Mouse (Mus musculus): ENCODE measurements around the gene Spice1. TPM values are rescaled to one million over a fixed set of nuclear protein-coding genes. Genes with fewer than 3 reads are reported as not detected.

The Spice1 gene
- polyA plus RNA-seq, 1 experiment from 2014 or later, result 23.9 TPM

- Histone ChIP-seq H3K4me3 (no peak overlapping the region), H3K9ac (no peak overlapping the region), H3K36me3 (no peaks in the 10 kb centered on the region), H3K27ac (ENCODE audit: poor library complexity, severe bottlenecking) (no peak overlapping the region), H3K9me3 (replicated peaks) (peaks cover 5% of the 10 kb centered on the region), H3K27me3 (replicated peaks) (peaks cover 46% of the 10 kb centered on the region), H3K4me1 (replicated peaks) (peaks cover 12% of the 10 kb centered on the region), H3K4me2 (no peak overlapping the region)
- WGBS, result 32% methylated on average over 9 of the region's 9 CpGs
- no peak for ATAC-seq (ENCODE audit: insufficient number of reproducible peaks, low FRiP score)
Observed at GRCm38 (mm10) chr16:44331154-44331553, 15.8 kb upstream of the Spice1 start.

- Histone ChIP-seq H3K4me1 (replicated peaks) (peaks cover 12% of the 10 kb centered on the region), H3K9ac (peak overlapping the region; percentile 73), H3K4me2 (peak overlapping the region; percentile 99), H3K4me3 (peak overlapping the region; percentile 69), H3K27ac (ENCODE audit: poor library complexity, severe bottlenecking) (no peak overlapping the region), H3K36me3 (no peaks in the 10 kb centered on the region), H3K9me3 (replicated peaks) (peaks cover 5% of the 10 kb centered on the region), H3K27me3 (replicated peaks) (peaks cover 46% of the 10 kb centered on the region)
- WGBS, result 16% methylated on average over 6 of the region's 6 CpGs
- no peak for ATAC-seq (ENCODE audit: insufficient number of reproducible peaks, low FRiP score)
Observed at GRCm38 (mm10) chr16:44331671-44331994, 15.3 kb upstream of the Spice1 start.

GRCm38 (mm10) chr16:44331995-44332860, 14.7 kb upstream of the Spice1 start:
- Histone ChIP-seq H3K9ac (peak overlapping the region; percentile 73), H3K36me3 (no peaks in the 10 kb centered on the region), H3K9me3 (replicated peaks) (peaks cover 5% of the 10 kb centered on the region), H3K4me1 (replicated peaks) (peaks cover 12% of the 10 kb centered on the region), H3K4me3 (peak overlapping the region; percentile 69), H3K27me3 (replicated peaks) (peaks cover 46% of the 10 kb centered on the region), H3K4me2 (peak overlapping the region; percentile 99), H3K27ac (ENCODE audit: poor library complexity, severe bottlenecking) (no peak overlapping the region)
- ATAC-seq (ENCODE audit: insufficient number of reproducible peaks, low FRiP score), result peak; percentile 55; the same call in 1 of the 2 replicates
- under 1% methylated on average over 59 of the region's 60 CpGs for WGBS

- H3K4me3 ChIP-seq, result peak within 1 kb of the TSS; percentile 69
- no peak within 1 kb of the TSS for H3K27ac ChIP-seq (ENCODE audit: poor library complexity, severe bottlenecking)
- H3K4me1 ChIP-seq (replicated peaks), result peaks cover 12% of the 10 kb centered on the region
- peaks cover 5% of the 10 kb centered on the region for H3K9me3 ChIP-seq (replicated peaks)
- H3K9ac ChIP-seq, result peak within 1 kb of the TSS; percentile 73
- peak within 1 kb of the TSS; percentile 99 for H3K4me2 ChIP-seq
- H3K36me3 ChIP-seq, result no peaks in the 10 kb centered on the region
- 7% methylated on average over 15 of the region's 15 CpGs for WGBS
- ATAC-seq (ENCODE audit: insufficient number of reproducible peaks, low FRiP score), result no peak
- peaks cover 46% of the 10 kb centered on the region for H3K27me3 ChIP-seq (replicated peaks)
Observed at GRCm38 (mm10) chr16:44332861-44333284, 14.0 kb upstream of the Spice1 start, which contains the start of gene Sidt1. Gene Sidt1 (minus strand): TSS chr16:44333196.

GRCm38 (mm10) chr16:44337541-44337940, 9.4 kb upstream of the Spice1 start:
- Histone ChIP-seq H3K9me3 (replicated peaks) (peaks cover 4% of the 10 kb centered on the region), H3K9ac (no peak overlapping the region), H3K4me2 (no peak overlapping the region), H3K27ac (ENCODE audit: poor library complexity, severe bottlenecking) (no peak overlapping the region), H3K4me3 (no peak overlapping the region), H3K27me3 (replicated peaks) (peaks cover 19% of the 10 kb centered on the region), H3K36me3 (no peaks in the 10 kb centered on the region), H3K4me1 (replicated peaks) (peaks cover 6% of the 10 kb centered on the region; the same call in 1 of the 2 replicates)
- no peak for ATAC-seq (ENCODE audit: insufficient number of reproducible peaks, low FRiP score)

GRCm38 (mm10) chr16:44349801-44350397, 3.0 kb downstream of the Spice1 start:
- ATAC-seq (ENCODE audit: insufficient number of reproducible peaks, low FRiP score), result no peak
- Histone ChIP-seq H3K9me3 (replicated peaks) (no peaks in the 10 kb centered on the region), H3K9ac (no peak overlapping the region), H3K4me1 (replicated peaks) (peaks cover 9% of the 10 kb centered on the region), H3K4me2 (no peak overlapping the region), H3K27ac (ENCODE audit: poor library complexity, severe bottlenecking) (no peak overlapping the region), H3K36me3 (no peaks in the 10 kb centered on the region), H3K4me3 (no peak overlapping the region), H3K27me3 (replicated peaks) (no peaks in the 10 kb centered on the region)
- WGBS, result 78% methylated on average over 4 of the region's 4 CpGs

- WGBS, result 46% methylated on average over 7 of the region's 7 CpGs
- no peaks in the 10 kb centered on the region for H3K9me3 ChIP-seq (replicated peaks)
- no peak for ATAC-seq (ENCODE audit: insufficient number of reproducible peaks, low FRiP score)
- no peak overlapping the region for H3K4me2 ChIP-seq
- H3K36me3 ChIP-seq, result peaks cover 9% of the 10 kb centered on the region
- H3K27ac ChIP-seq (ENCODE audit: poor library complexity, severe bottlenecking), result no peak overlapping the region
- H3K4me1 ChIP-seq (replicated peaks), result no peaks in the 10 kb centered on the region
- no peak overlapping the region for H3K9ac ChIP-seq
- no peak overlapping the region for H3K4me3 ChIP-seq
- H3K27me3 ChIP-seq (replicated peaks), result no peaks in the 10 kb centered on the region
Observed at GRCm38 (mm10) chr16:44356291-44356690, 9.4 kb downstream of the Spice1 start.

GRCm38 (mm10) chr16:44357571-44358268, 10.8 kb downstream of the Spice1 start:
- peak; percentile 95 for ATAC-seq (ENCODE audit: insufficient number of reproducible peaks, low FRiP score)
- no peaks in the 10 kb centered on the region for H3K4me1 ChIP-seq (replicated peaks)
- no peaks in the 10 kb centered on the region for H3K9me3 ChIP-seq (replicated peaks)
- no peak overlapping the region for H3K4me3 ChIP-seq
- no peaks in the 10 kb centered on the region for H3K27me3 ChIP-seq (replicated peaks)
- no peak overlapping the region for H3K27ac ChIP-seq (ENCODE audit: poor library complexity, severe bottlenecking)
- H3K36me3 ChIP-seq, result peaks cover 17% of the 10 kb centered on the region
- H3K9ac ChIP-seq, result no peak overlapping the region
- WGBS, result 71% methylated on average over 4 of the region's 4 CpGs
- no peak overlapping the region for H3K4me2 ChIP-seq

GRCm38 (mm10) chr16:44361921-44362890, 15.3 kb downstream of the Spice1 start:
- Histone ChIP-seq H3K9ac (no peak overlapping the region), H3K4me1 (replicated peaks) (no peaks in the 10 kb centered on the region), H3K4me3 (no peak overlapping the region), H3K36me3 (peaks cover 27% of the 10 kb centered on the region), H3K4me2 (no peak overlapping the region), H3K9me3 (replicated peaks) (no peaks in the 10 kb centered on the region), H3K27ac (ENCODE audit: poor library complexity, severe bottlenecking) (no peak overlapping the region), H3K27me3 (replicated peaks) (no peaks in the 10 kb centered on the region)
- WGBS, result 85% methylated on average over 10 of the region's 10 CpGs
- ATAC-seq (ENCODE audit: insufficient number of reproducible peaks, low FRiP score), result no peak

GRCm38 (mm10) chr16:44365522-44365921, 18.6 kb downstream of the Spice1 start:
- H3K27me3 ChIP-seq (replicated peaks), result no peaks in the 10 kb centered on the region
- H3K4me2 ChIP-seq, result no peak overlapping the region
- 82% methylated on average over 7 of the region's 7 CpGs for whole genome bisulfite sequencing
- no peak overlapping the region for H3K27ac ChIP-seq (ENCODE audit: poor library complexity, severe bottlenecking)
- no peak overlapping the region for H3K4me3 ChIP-seq
- no peaks in the 10 kb centered on the region for H3K4me1 ChIP-seq (replicated peaks)
- H3K9ac ChIP-seq, result no peak overlapping the region
- H3K36me3 ChIP-seq, result peaks cover 33% of the 10 kb centered on the region
- ATAC-seq (ENCODE audit: insufficient number of reproducible peaks, low FRiP score), result no peak
- H3K9me3 ChIP-seq (replicated peaks), result no peaks in the 10 kb centered on the region
